Mouse (Mus musculus) ES-Bruce4 (cell line): ENCODE results near the gene Smarca2.

Experiments
- CTCF ChIP-seq: IDR thresholded peaks from one replicate; pipeline ENCODE4 v1.8.1; 2011; ENCODE audit warnings: low read depth, low read length
- POLR2A ChIP-seq: IDR thresholded peaks from one replicate; pipeline ENCODE4 v1.8.1; 2011; ENCODE audit warnings: low read length; ENCODE audit not compliant: insufficient read depth

DNA sequence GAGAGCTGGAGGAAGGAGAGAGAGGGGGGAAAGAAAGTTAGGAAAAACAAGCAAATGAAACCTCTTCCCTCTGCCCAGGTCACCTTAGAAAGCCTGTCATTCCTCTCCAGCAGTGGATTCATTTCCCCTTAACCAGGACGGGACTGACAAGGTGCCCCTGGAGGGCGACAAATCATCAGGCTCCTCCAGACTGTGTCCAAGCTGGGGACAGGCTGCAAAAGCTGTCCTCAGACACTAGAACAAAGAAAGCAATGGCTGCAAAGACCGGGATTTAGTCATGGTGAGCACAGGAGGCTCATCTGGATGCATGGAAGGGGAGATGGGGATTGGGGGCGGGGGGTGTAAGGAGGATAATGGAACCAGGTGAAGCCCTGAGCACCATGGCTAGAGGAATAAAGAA, 209.8 kb downstream of the Smarca2 start:
- TF ChIP-seq POLR2A (no peak), CTCF (no peak)
